8 mouse cellular contexts compared by ENCODE assay signal in the genomic region with DNA sequence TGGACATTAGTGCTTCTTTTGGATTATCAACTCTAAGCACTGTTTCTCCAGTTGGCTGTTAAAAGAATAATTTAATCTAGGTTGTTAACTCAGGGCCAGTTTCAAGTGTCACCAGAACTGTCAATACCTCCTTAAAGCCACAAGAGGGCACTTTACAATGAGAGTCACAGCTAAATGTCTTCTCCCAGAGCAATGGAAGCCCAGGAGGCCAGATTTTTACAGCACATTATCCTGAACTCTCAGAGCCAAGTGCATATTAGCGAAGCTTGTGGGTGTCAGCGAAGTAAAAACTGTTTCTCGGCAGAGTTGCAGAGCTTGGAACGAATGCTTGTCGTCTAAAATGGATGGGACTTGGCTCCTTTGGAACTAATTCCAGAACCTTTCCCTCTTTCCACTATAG.
A peak's percentile ranks its signal among the peaks of the same experiment; 100 is the strongest.
DNase-seq lines count a peak whose midpoint lies in the region; ATAC-seq and TF ChIP-seq lines count a peak whose summit lies in the region.

No protein-coding gene starts in this region.

- H3K9ac ChIP-seq in kidney, embryonic 15.5 days = no peak overlapping the region
- no peak overlapping the region for H3K9ac ChIP-seq in intestine, postnatal 0 days (ENCODE audit: low read depth, low read length)

- no peak overlapping the region for H3K4me2 ChIP-seq in kidney, embryonic 15.5 days
- H3K4me2 ChIP-seq in intestine, postnatal 0 days (replicated peaks; ENCODE audit: low read depth) = no peak overlapping the region

- H3K27ac ChIP-seq in kidney, embryonic 15.5 days = no peak overlapping the region
- H3K27ac ChIP-seq in intestine, postnatal 0 days (ENCODE audit: low read depth, low read length) = no peak overlapping the region

- no peak overlapping the region for H3K4me3 ChIP-seq in kidney, embryonic 15.5 days (replicated peaks)
- H3K4me3 ChIP-seq in intestine, postnatal 0 days (ENCODE audit: low read depth, low read length) = no peak overlapping the region

- DNase-seq in kidney, adult 9 months = peak; percentile 58
- peak; percentile 5 for DNase-seq in WW6 (ENCODE audit: low read depth, low spot score)
- peak; percentile 75 for DNase-seq in embryo, embryonic 10.5 days (ENCODE audit: low spot score)
- peak; percentile 9 for DNase-seq in naive thymus-derived CD4-positive, alpha-beta T cell, adult 2 months (ENCODE audit: low read depth)
- no peak for DNase-seq in urinary bladder, postnatal 25 days (ENCODE audit: low spot score)
- DNase-seq in T-cell, adult 2 months (ENCODE audit: low spot score) = no peak

- peaks cover 27% of the 10 kb centered on the region for H3K4me1 ChIP-seq in kidney, embryonic 15.5 days
- H3K4me1 ChIP-seq in intestine, postnatal 0 days (replicated peaks; ENCODE audit: control insufficient read depth, insufficient read depth, low read length) = 0 out of 2 replicates have a peak, but pooled peaks cover 6% of the 10 kb centered on the region

- no peak for ATAC-seq in kidney, embryonic 15.5 days (replicated peaks; ENCODE audit: low FRiP score)
- ATAC-seq in intestine, postnatal 0 days = no peak

- no peaks in the 10 kb centered on the region for H3K36me3 ChIP-seq in kidney, embryonic 15.5 days
- no peaks in the 10 kb centered on the region for H3K36me3 ChIP-seq in intestine, postnatal 0 days (ENCODE audit: control insufficient read depth, insufficient read depth)

- no peaks in the 10 kb centered on the region for H3K27me3 ChIP-seq in kidney, embryonic 15.5 days
- no peaks in the 10 kb centered on the region for H3K27me3 ChIP-seq in intestine, postnatal 0 days (replicated peaks; ENCODE audit: control insufficient read depth, insufficient read depth, low read length)

- no peaks in the 10 kb centered on the region for H3K9me3 ChIP-seq in kidney, embryonic 15.5 days (replicated peaks)
- H3K9me3 ChIP-seq in intestine, postnatal 0 days (ENCODE audit: control insufficient read depth) = no peaks in the 10 kb centered on the region

- TF ChIP-seq CTCF in intestine, postnatal 0 days (IDR thresholded peaks at IDR 0.05; ENCODE audit: low read depth) = peak; percentile 80

- 37% methylated on average over 5 of the region's 5 CpGs for WGBS in kidney, embryonic 15.5 days
- WGBS in intestine, postnatal 0 days = 51% methylated on average over 5 of the region's 5 CpGs

Comparison
In these comparisons a context has a peak if more than half of its experiments do, and no peak if none do; other contexts are left out.
1. DNase-seq: peak in kidney, adult 9 months (single experiment), WW6 (single experiment), embryo, embryonic 10.5 days (single experiment) and naive thymus-derived CD4-positive, alpha-beta T cell, adult 2 months (single experiment); none in urinary bladder, postnatal 25 days (single experiment) and T-cell, adult 2 months (single experiment).